Mouse (Mus musculus) kidney, postnatal 4 days (tissue): Measurements from ENCODE around the gene Ccdc27.

ENCODE experiments used
- DNase-seq, 2 experiments: peaks; one replicate each; pipeline ENCODE4 v3.0.0; 2021; ENCODE audit warnings: mixed read lengths in 2 of 2

Gene Ccdc27

GRCm38 (mm10) chr4:154024729-154025521, 17.6 kb downstream of the Ccdc27 start:
- peak in 1 of 2 experiments; percentile 48 for DNase-seq

- DNase-seq = peak; percentile 47 to 71
Observed at GRCm38 (mm10) chr4:154023754-154024601, 18.5 kb downstream of the Ccdc27 start.

- no peak for DNase-seq
Observed at GRCm38 (mm10) chr4:154022844-154023243, 19.6 kb downstream of the Ccdc27 start.

GRCm38 (mm10) chr4:154022407-154022806, 20.1 kb downstream of the Ccdc27 start:
- DNase-seq = peak; percentile 75 to 84

GRCm38 (mm10) chr4:154021432-154021831, 21.0 kb downstream of the Ccdc27 start:
- peak; percentile 43 to 64 for DNase-seq

GRCm38 (mm10) chr4:154019571-154019970, 22.9 kb downstream of the Ccdc27 start:
- DNase-seq = peak; percentile 76 to 79

- DNase-seq = no peak
Observed at GRCm38 (mm10) chr4:154015476-154015875, 27.0 kb downstream of the Ccdc27 start.

- peak; percentile 26 to 39 for DNase-seq
Observed at GRCm38 (mm10) chr4:154012132-154012882, 30.2 kb downstream of the Ccdc27 start.

GRCm38 (mm10) chr4:154011646-154012089, 30.8 kb downstream of the Ccdc27 start, which contains the start of gene Lrrc47:
TSS of gene Lrrc47 (plus strand) at chr4:154011731.
- peak; percentile 86 to 91 for DNase-seq

- DNase-seq = no peak
Observed at GRCm38 (mm10) chr4:154010907-154011645, 31.4 kb downstream of the Ccdc27 start.

- no peak for DNase-seq
Observed at GRCm38 (mm10) chr4:154007759-154008158, 34.7 kb downstream of the Ccdc27 start.

GRCm38 (mm10) chr4:154006264-154006663, 36.2 kb downstream of the Ccdc27 start:
- no peak for DNase-seq

- DNase-seq = no peak
Observed at GRCm38 (mm10) chr4:154005488-154005887, 37.0 kb downstream of the Ccdc27 start.

- no peak for DNase-seq
Observed at GRCm38 (mm10) chr4:153993505-153993904, 49.0 kb downstream of the Ccdc27 start.

GRCm38 (mm10) chr4:153992715-153993114, 49.8 kb downstream of the Ccdc27 start:
- DNase-seq = no peak

- DNase-seq = no peak
Observed at GRCm38 (mm10) chr4:153980470-153980869, 62.0 kb downstream of the Ccdc27 start.

GRCm38 (mm10) chr4:153979243-153979642, 63.2 kb downstream of the Ccdc27 start:
- DNase-seq = no peak
